Mouse (Mus musculus) kidney, adult 2 months (tissue): ENCODE measurements at regions not wholly inside any gene's neighbourhood (a gene's known extent, or its start where the extent isn't known, plus 50 kb on each side); places are given as distances from the start of the nearest gene placed in this dataset.

ENCODE experiments used
- DNase-seq: peaks from one replicate; pipeline ENCODE4 v3.0.0; 2021
- H3K27ac ChIP-seq: fragments of 200-500 bp; 2 replicates; pipeline ENCODE4 v1.5.1; 2012; ENCODE audit warnings: low read depth, low read length, control low read depth, inconsistent platforms; ENCODE audit not compliant: insufficient read depth
- H3K27me3 ChIP-seq: fragments of 200-500 bp; replicated peaks from 2 replicates; pipeline ENCODE4 v1.6.1; 2012; ENCODE audit warnings: mild to moderate bottlenecking, moderate library complexity, low read length, inconsistent platforms; ENCODE audit not compliant: control insufficient read depth, insufficient read depth
- H3K36me3 ChIP-seq: fragments of 200-500 bp; 2 replicates; pipeline ENCODE4 v1.6.1; 2012; ENCODE audit warnings: mild to moderate bottlenecking, moderate library complexity, low read length, inconsistent platforms; ENCODE audit not compliant: control insufficient read depth, insufficient read depth
- H3K4me1 ChIP-seq: fragments of 200-500 bp; 2 replicates; pipeline ENCODE4 v1.6.1; 2011; ENCODE audit warnings: low read length; ENCODE audit not compliant: control insufficient read depth, insufficient read depth
- H3K4me3 ChIP-seq: fragments of 200-500 bp; 2 replicates; pipeline ENCODE4 v1.5.1; 2011; ENCODE audit warnings: mild to moderate bottlenecking, low read depth, low read length, control low read depth; ENCODE audit not compliant: insufficient read depth
- CTCF ChIP-seq: fragments of 200-500 bp; conservative IDR thresholded peaks from 2 replicates; pipeline ENCODE4 v1.5.1; 2011; ENCODE audit warnings: low read depth, mild to moderate bottlenecking, control low read depth, low read length, moderate library complexity, mixed read lengths; ENCODE audit not compliant: insufficient read depth, insufficient read length
- POLR2A ChIP-seq: fragments of 200-500 bp; IDR thresholded peaks from one replicate; pipeline ENCODE4 v1.6.1; 2011; ENCODE audit warnings: low read depth, low read length, control low read depth
- WGBS: fragments of 180-500 bp; shearing (Covaris S2); methylation state at CpG from one replicate; pipeline ENCODE4 v1.1.7; 2018; 5-methylcytosine and 5-hydroxymethylcytosine counted together

DNA sequence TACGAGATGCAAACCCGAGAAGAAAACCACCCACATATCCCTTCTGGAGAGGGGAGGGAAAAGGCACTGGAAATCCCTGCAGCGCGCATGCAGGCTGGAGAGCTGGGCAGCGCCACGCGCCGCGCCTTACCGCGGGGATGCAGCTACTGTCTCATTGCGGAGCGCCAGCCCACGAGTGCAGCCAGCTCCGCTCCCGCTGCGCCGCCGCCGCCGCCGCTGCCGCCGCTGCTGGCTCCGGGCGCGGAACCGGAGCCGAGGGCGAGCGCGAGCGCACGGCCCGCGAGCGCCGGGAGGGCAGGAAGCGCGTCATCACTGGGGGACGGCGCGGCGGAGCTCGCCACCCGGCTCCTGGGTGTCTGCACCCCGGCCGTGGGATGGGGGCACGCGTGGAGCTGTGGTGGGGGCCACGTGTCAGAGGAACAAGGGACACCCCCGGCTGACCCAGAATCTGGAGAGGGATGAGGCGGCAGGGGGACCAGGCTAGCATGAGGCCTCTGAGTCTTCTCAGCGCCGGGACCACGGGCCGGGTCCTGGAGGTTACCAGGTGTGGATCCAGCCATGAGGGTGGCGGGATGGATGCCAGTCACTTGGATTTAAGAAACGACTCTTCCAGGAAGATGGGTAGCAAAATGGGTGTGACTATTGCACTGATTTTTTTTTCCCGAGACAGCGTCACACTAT lies 74.4 kb upstream of the Tln2 start:
- Histone ChIP-seq H3K27me3 (no peaks in the 10 kb centered on the region), H3K36me3 (no peaks in the 10 kb centered on the region), H3K4me1 (peaks cover 7% of the 10 kb centered on the region; the same call in 1 of the 2 replicates), H3K27ac (peak overlapping the region; percentile 49; the same call in 1 of the 2 replicates), H3K4me3 (peak overlapping the region; percentile 88)
- TF ChIP-seq CTCF (no peak), POLR2A (peak; percentile 4)
- WGBS = 1% methylated on average over 61 of the region's 61 CpGs
- peak; percentile 73 for DNase-seq

DNA sequence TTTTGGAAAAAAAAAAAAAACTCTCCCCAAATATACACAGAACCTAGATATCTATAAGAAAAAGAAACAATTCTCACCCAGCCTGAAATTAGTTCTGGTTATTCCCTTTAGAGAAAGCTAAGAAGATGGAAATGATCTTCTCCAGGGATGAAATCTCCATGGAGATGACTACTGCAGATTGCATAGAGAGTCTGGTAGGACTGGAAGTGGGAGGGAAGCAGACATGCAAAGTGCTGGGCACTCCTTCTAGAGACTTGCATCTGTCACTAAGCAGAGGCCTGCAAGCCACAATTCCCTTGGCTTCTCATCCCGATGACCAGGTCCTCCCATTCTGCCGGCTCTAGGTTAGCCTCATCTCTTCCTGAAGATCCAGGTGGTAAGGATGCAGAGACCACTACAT lies 87.3 kb upstream of the Tln2 start:
- H3K4me1 ChIP-seq = no peaks in the 10 kb centered on the region
- no peak overlapping the region for H3K27ac ChIP-seq
- DNase-seq = no peak
- H3K4me3 ChIP-seq = no peak overlapping the region
- 90% methylated on average over 2 of the region's 2 CpGs for WGBS
- H3K27me3 ChIP-seq = no peaks in the 10 kb centered on the region
- H3K36me3 ChIP-seq = no peaks in the 10 kb centered on the region
- TF ChIP-seq POLR2A (no peak), CTCF (no peak)

DNA sequence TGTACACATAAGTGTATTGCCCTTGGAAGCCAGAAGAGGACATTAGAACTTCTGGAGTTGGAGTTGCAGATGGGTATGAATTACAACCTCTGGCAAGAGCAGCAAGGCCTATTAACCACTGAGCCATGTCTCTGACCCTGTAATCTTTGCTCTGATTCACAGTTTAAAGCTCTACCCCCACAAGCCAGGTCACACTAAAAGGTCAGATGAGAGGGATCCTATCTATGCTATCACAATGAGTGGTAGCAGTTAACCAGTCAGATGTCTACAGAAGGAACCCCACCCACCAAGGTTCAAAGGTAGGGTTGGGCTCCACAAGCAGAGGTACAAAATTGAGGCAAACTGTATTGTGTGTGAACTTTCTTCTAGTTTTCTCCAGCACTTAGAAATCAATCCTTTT lies 94.5 kb upstream of the C2cd4b start:
- Histone ChIP-seq H3K27ac (no peak overlapping the region), H3K4me3 (no peak overlapping the region), H3K27me3 (no peaks in the 10 kb centered on the region), H3K4me1 (no peaks in the 10 kb centered on the region), H3K36me3 (no peaks in the 10 kb centered on the region)
- TF ChIP-seq POLR2A = no peak
- no peak for TF ChIP-seq CTCF
- no peak for DNase-seq

DNA sequence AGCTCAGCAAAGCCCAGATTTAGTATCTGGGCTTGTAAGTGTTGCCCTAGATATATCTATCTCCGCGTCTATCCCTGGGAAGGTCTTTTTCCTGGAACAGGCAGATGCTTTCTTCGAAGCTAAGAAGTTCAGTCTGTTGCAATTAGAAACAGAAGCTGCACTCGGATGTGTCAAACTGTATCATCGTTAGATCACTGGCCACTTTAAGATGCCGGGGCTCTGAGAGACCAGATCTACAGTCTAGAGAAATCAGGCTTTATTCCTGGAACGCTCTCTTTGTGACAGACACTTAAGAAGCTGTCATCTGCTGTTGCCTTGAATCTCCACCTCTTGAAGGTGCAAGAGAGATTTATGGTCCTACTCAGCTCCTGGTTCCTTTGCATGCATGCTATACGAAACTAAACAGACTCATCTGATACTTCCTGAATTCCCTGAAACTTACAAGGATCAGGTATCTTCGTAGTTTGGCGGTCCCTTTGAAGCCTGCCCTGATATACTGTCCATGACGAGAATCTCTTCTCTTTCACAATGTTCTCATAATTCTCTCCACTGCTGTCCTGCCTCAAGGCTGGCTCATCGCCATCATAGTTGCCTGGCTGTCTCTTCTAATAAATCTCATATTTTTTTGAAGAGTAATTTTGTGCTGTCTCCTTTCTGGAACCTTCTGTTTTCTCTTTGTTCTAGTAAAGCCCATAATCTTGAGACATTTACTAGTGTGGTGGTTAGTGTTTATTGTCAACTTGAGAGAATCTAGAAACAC lies 88.8 kb upstream of the C2cd4b start:
- Histone ChIP-seq H3K36me3 (no peaks in the 10 kb centered on the region), H3K4me1 (no peaks in the 10 kb centered on the region), H3K27me3 (no peaks in the 10 kb centered on the region), H3K27ac (no peak overlapping the region), H3K4me3 (no peak overlapping the region)
- WGBS = 40% methylated on average over 12 of the region's 12 CpGs
- TF ChIP-seq CTCF = no peak
- TF ChIP-seq POLR2A = no peak
- DNase-seq = no peak

DNA sequence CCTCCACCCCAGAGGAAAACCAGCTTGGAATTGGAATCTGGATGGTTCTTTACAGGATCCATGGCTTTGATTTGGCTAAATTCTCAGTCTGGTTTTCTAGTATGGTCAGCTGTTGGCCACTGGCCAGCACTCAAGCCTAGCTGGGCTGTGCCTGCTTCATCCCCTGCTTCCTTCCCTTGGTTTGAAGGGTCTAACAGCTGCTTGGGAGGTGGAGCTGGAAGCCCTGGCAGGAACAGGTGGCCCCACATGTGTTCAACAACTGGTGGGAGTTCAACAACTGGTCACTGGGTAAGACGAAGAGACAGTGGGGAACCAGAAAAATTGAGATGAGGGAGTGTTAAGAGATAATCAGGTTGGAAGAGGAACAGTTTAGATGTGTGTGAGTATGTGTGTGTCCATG lies 82.3 kb upstream of the C2cd4b start:
- H3K36me3 ChIP-seq = no peaks in the 10 kb centered on the region
- 31% methylated on average over 1 of the region's 1 CpGs for WGBS
- no peaks in the 10 kb centered on the region for H3K27me3 ChIP-seq
- TF ChIP-seq CTCF (no peak), POLR2A (no peak)
- no peak overlapping the region for H3K4me3 ChIP-seq
- no peak overlapping the region for H3K27ac ChIP-seq
- H3K4me1 ChIP-seq = no peaks in the 10 kb centered on the region
- no peak for DNase-seq

DNA sequence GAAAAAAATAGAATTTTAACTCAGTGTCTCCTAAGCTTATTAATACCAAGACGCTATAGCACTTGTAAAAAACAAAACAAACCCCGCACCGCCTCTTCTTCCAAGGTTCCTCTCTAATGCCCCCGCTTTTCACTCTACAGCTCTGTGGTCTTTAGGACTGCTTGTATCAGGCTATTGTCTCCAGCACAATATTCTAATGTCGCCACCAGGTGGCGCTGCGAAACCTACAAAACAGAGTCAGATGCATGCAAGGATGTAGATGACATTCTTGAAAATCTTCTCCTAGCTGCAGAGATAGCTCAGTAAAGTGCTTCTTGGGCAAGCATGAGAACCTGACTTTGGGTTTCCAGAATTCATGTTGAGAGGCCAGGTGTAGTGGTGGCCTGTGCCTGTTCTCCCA lies 75.9 kb upstream of the C2cd4b start:
- Histone ChIP-seq H3K27ac (no peak overlapping the region), H3K4me1 (no peaks in the 10 kb centered on the region), H3K36me3 (no peaks in the 10 kb centered on the region), H3K4me3 (no peak overlapping the region), H3K27me3 (no peaks in the 10 kb centered on the region)
- TF ChIP-seq POLR2A (no peak), CTCF (peak; percentile 69)
- 8% methylated on average over 7 of the region's 7 CpGs for WGBS
- DNase-seq = peak; percentile 58

DNA sequence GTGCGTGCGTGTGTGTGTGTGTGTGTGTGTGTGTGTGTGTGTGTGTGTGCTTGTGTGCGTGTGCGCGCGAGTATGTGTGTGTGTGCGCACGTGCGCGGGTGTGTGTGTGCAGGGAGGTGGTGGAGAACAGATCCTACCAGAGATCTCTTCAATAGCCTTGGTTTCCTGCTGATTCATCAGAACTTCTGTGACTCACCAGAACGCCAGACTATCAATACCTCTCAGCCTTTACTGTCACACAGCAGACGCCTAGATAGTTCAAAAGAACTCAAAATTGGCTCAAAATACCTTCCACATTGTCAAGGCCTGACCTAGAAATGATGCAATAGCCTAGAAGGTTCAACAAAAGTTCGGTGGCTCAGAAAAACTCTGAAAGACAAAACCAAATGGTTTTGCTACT lies 66.8 kb upstream of the C2cd4b start:
- H3K27me3 ChIP-seq = no peaks in the 10 kb centered on the region
- no peaks in the 10 kb centered on the region for H3K4me1 ChIP-seq
- no peak overlapping the region for H3K27ac ChIP-seq
- H3K4me3 ChIP-seq = no peak overlapping the region
- 90% methylated on average over 13 of the region's 13 CpGs for WGBS
- H3K36me3 ChIP-seq = no peaks in the 10 kb centered on the region
- TF ChIP-seq POLR2A = no peak
- no peak for TF ChIP-seq CTCF
- DNase-seq = no peak

DNA sequence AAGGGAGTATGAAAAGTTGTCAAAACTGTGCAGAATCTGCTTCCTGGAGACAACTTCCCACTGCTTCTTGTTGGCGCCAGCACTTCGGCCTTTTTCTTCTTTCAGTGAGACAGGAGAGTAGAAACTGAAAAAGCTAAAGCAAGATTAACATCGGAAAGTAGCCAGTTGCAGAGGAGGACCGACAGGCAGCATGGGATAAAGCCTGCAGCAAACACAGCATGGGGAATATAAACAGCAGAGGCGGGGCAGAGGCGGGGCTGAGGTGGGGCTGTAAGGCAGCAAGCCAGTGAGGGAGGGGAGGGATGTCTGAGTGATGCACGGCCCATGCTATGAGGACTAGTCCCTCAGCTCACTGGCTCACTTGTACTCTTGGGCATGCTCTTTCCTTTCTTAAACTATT lies 65.5 kb upstream of the C2cd4b start:
- H3K27ac ChIP-seq = no peak overlapping the region
- H3K4me1 ChIP-seq = no peaks in the 10 kb centered on the region
- no peaks in the 10 kb centered on the region for H3K36me3 ChIP-seq
- no peak overlapping the region for H3K4me3 ChIP-seq
- no peaks in the 10 kb centered on the region for H3K27me3 ChIP-seq
- WGBS = 22% methylated on average over 7 of the region's 7 CpGs
- no peak for TF ChIP-seq CTCF
- no peak for TF ChIP-seq POLR2A
- no peak for DNase-seq
